Mouse (Mus musculus) CD8-positive naive resting alpha-beta T cell, adult 2 months (primary cell): ENCODE data around the gene Mtmr1.
"Not testable (repeated sequence)": the region's sequence is repeated elsewhere in the genome, so short reads cannot be mapped to it uniquely, and the experiment has no call there.

Source experiments
- DNase-seq, 2 experiments: peaks; one replicate each; pipeline ENCODE4 v3.0.0; 2022; ENCODE audit warnings: low read depth in 2 of 2, low spot score in 2 of 2

Mtmr1 gene

DNA sequence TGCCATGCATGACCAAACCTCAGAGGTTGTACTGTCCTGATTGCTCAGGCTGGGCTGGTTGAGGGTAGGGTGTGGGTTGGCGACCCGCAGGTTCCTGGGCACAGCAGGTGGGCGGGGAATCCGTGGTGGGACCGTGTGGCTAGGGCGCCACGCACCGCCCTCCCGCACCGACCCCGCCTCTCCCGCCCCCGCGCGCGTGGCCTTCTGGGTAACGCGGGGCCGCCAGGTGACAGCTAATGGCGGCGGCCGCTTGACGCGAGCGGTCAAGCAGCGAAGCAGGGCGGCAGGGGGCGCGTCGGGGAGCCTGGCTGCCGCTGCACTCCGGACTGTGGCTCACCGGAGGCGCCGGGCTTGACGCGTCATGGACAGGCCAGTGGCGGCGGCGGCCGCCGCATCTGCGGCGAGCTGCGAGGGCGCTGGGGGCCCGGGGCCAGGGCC is at the start of gene Mtmr1:
TSS of gene Mtmr1 (plus strand) at position 207 of the 438 bp plus-strand sequence.
- peak; percentile 51 to 62 for DNase-seq

- no peak for DNase-seq
Measured at GRCm38 (mm10) chrX:71352033-71352432, 12.5 kb upstream of the Mtmr1 start.

DNA sequence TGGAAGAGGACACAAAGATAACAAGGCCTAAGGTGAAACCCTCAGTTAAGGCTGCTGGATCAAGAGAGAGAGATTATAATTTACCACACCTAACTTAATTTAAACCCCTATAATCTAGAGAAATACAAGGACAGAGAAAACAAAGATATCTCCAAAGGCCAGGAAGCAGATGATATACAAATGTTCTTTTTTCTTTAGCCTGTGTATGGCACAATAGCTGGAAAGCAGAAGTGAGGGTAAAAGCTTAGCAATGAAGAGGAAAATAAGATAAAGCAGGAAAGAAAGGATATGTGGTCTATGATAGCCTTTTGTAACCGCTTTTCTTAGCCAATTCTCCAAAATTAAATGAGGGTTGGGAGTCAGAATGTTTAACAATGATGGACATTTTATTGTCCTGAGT is 9.2 kb upstream of the Mtmr1 start:
- DNase-seq = no peak

GRCm38 (mm10) chrX:71361793-71362192 is 2.8 kb upstream of the Mtmr1 start:
- not testable (repeated sequence) for DNase-seq

DNA sequence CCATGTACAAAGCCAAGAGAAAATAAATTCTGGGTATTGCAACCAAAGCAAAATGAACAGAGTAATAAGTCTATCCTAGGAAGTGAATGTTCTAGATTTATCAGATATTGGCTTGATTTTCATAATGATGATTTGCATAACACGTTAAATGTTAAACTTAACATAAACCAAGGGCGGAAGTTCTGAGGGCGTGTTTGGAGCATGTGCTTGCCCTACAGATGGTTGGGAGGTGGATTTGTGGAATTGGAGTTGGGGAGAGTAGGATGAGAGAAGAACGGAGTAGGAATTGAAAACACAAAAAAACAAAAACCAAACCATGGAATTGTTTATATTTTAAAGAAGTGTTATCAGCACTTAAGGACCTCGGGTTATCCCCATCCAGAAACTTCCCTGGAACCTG is 498 bp upstream of the Mtmr1 start:
- DNase-seq = no peak

DNA sequence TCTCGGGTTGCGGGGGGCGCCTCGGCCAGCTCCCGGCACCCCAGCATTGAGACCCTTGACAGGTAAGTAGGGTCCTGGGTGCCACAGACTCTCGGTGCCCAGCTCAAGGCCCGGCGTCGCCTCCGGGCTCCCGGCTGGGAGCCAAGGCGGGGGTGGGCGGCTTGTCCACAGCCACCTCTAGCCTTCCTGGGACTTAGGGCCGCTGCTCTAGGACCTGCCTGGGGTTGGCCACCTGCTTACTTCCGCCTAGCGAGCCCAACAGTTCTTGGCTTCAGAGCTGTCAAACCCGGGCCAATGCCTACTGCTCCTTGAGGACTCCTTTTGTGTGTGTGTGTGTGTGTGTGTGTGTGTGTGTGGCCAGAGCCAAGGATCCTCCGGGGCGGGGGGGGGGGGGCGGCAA is 451 bp downstream of the Mtmr1 start:
- no peak for DNase-seq

DNA sequence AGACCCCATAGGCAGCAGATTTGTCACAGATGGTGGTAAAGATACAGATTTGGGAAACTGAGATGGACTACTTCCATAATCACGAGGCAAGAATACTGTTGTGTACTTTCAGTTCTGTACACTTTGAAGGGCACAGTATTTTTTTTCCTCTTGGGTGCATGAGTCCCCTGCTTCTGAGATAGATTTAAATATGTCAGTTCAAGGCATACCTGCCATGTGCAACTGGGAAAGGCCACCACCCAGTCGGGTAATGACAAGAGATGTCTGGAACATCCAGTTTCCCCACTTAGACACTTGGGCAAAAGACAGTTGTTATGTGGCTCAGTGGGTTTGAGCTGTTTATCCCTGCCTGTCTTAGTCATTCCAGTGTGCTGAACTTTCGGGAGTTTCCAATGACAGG is 950 bp downstream of the Mtmr1 start:
- no peak for DNase-seq

DNA sequence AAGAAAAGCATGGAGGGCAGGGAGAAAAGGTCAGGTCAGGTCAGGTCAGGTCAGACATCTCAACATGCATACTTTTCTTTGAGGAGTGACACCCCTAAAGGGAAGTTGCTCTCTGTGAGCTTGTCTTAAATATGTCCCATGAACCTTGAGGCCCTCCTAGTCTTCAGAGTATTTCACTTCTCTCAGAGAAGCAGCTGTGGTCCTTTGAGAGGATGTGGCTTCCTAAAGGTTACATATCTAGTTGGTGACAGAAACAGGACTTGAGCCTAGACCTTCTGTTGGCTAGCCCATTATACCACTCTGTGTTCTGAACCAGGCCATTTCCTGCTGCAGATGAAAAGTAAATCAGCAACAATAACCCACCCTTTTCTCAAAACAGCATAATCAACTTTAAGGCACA is 2.4 kb downstream of the Mtmr1 start:
- DNase-seq = no peak

DNA sequence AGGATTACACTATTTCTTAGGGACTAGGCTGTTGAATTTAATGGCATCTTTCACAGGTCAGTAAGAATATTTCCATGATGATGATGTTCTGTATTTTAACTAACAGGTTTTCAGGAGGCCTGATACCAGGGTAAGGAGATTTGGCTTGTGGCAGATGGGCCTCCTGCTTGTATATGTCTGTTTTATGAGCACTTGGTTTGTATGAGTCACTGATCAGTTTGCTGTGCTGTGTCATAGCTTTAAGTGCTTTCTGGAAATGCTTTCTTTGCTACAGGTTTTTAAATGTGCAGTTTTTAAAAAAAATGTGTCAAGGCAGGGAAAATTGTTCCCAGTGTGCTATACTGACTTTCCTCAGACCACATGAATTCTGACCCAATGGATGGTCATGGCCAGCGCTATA is 12.2 kb downstream of the Mtmr1 start:
- DNase-seq = no peak

- DNase-seq = peak; percentile 28 to 54
Measured at GRCm38 (mm10) chrX:71378435-71378834, 13.9 kb downstream of the Mtmr1 start.

DNA sequence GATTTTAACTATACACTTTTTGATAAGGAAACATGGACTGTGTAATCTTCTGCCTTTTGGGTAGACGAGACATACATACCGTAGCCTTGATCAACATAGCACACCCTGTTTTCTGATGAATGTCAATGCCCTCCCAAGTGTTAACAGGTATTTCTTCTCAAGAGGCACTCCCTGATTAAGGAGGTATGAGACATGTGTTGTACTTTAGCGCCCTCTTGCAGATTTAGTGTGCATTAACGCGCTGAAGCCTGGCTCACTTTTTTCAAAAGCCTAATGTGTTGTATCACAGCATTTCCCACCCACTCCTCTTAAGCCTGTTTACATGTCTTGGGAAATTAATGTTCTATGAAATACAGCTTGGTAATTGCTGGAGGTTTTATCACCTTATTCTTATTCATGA is 17.0 kb downstream of the Mtmr1 start:
- DNase-seq = peak; percentile 11 to 50

- DNase-seq = no peak
Measured at GRCm38 (mm10) chrX:71396326-71396725, 31.8 kb downstream of the Mtmr1 start.

GRCm38 (mm10) chrX:71406290-71406689 is 41.7 kb downstream of the Mtmr1 start:
- no peak for DNase-seq

DNA sequence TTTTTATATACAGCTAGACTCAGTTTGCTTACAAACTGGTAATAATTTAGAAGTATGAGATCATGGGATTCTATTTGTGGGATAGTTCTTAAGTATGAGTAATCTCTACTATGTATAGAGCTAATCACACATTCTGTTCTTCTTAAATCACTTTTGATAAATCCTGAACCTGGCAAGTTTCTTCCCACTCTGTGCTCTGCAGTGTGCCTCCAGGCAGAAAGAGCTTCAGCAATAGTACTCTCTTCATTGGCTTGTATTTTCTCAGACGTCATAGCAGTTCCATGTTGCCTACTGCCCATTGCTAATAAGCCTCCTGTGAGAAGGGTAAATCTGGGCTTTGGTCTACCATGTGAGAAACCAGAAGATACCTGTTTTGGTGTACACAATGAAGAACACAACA is 43.8 kb downstream of the Mtmr1 start:
- no peak for DNase-seq

- no peak for DNase-seq
Measured at GRCm38 (mm10) chrX:71412776-71413175, 48.2 kb downstream of the Mtmr1 start.

- DNase-seq = no peak
Measured at GRCm38 (mm10) chrX:71413616-71414015, 49.1 kb downstream of the Mtmr1 start.

GRCm38 (mm10) chrX:71424852-71425251 is 60.3 kb downstream of the Mtmr1 start:
- DNase-seq = no peak

- DNase-seq = peak; percentile 55 to 59
Measured at GRCm38 (mm10) chrX:71425746-71426519, 61.4 kb downstream of the Mtmr1 start.

DNA sequence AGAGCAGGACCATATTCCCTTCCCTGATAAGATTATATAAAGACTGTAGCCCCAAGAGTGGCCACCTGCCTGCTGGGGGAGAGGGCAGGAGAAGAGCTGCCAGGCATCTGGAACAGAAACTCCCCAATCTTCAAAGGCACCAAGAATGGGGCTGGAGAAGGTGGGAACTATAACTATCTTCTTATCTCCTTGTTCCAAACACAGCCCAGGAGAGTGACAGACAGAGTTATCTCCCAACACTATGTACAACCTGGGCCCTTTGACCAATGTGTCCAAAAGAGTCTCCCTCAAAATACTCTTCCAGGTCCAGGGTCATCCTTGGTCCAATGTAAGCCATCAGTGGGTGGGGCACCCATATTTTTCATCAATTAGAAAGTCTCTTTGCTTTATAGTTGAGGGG is 62.9 kb downstream of the Mtmr1 start:
- no peak for DNase-seq

- no peak for DNase-seq
Measured at GRCm38 (mm10) chrX:71430900-71431299, 66.3 kb downstream of the Mtmr1 start.

- no peak for DNase-seq
Measured at GRCm38 (mm10) chrX:71434448-71434847, 69.9 kb downstream of the Mtmr1 start.

GRCm38 (mm10) chrX:71434860-71435259 is 70.3 kb downstream of the Mtmr1 start:
- DNase-seq = no peak

DNA sequence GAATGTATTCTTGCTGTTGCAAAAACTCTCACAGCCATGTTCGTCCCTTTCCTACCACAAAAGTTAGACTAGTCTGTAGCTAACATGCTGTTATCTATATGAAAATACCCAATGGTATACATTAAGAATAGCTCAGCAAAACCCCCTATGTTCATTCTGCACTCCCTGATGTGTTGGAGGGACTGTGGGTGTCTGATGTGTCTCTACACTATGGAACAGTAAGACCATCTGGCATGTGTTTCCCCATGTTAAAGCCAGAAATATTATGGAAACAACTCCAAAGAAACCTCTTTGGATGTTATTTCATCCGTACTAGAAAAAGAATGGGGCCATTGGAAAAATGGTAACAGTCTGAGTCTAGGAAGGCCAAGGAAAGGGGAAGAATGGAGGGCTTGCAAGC is 71.0 kb downstream of the Mtmr1 start:
- no peak for DNase-seq
